ENCODE assay signal across 23 mouse cellular contexts in genomic region chr2:3108431-3108830, GRCm38 (mm10).
"Had no signal": no experiment of that assay in that cellular context is flagged by ENCODE, and none has a peak within 500 bp of the region (broad histone marks: within the 10 kb centered on the region; RNA-seq: fewer than 3 reads in every experiment).

No protein-coding gene starts in this region.

- H3K27me3 ChIP-seq: heart, embryonic 13.5 days; heart, embryonic 15.5 days; hindbrain, embryonic 13.5 days; hindbrain, embryonic 15.5 days; limb, embryonic 13.5 days; limb, embryonic 15.5 days; liver, embryonic 12.5 days had no signal

- H3K4me3 ChIP-seq: heart, embryonic 10.5 days; heart, embryonic 13.5 days; heart, embryonic 15.5 days; hindbrain, embryonic 13.5 days; hindbrain, embryonic 15.5 days; limb, embryonic 13.5 days; limb, embryonic 15.5 days; liver, embryonic 12.5 days had no signal

- ATAC-seq: forebrain, postnatal 0 days; hindbrain, postnatal 0 days; intestine, embryonic 16.5 days; liver, embryonic 12.5 days had no signal

- H3K9me3 ChIP-seq: heart, embryonic 10.5 days; heart, embryonic 13.5 days; heart, embryonic 15.5 days; hindbrain, embryonic 13.5 days; hindbrain, embryonic 15.5 days; limb, embryonic 13.5 days; limb, embryonic 15.5 days; liver, embryonic 12.5 days had no signal

- H3K9ac ChIP-seq: forebrain, postnatal 0 days; heart, embryonic 13.5 days; heart, embryonic 15.5 days; hindbrain, embryonic 13.5 days; hindbrain, embryonic 15.5 days; limb, embryonic 13.5 days; limb, embryonic 15.5 days; liver, embryonic 12.5 days; liver, embryonic 14.5 days had no signal

- H3K4me2 ChIP-seq: heart, embryonic 13.5 days; heart, embryonic 15.5 days; hindbrain, embryonic 13.5 days; hindbrain, embryonic 15.5 days; limb, embryonic 13.5 days; limb, embryonic 15.5 days; liver, embryonic 12.5 days had no signal

- DNase-seq: forebrain, postnatal 0 days; gastrocnemius, postnatal 10 days; gastrocnemius, postnatal 25 days; heart, postnatal 14 days; heart, postnatal 36 days; kidney, adult 11 months; kidney, adult 8-10 months; kidney, postnatal 10 days; kidney, postnatal 25 days; layer of hippocampus, adult 9-11 months; layer of hippocampus, postnatal 36 days; left cerebral cortex, postnatal 4 days had no signal

- H3K4me1 ChIP-seq: heart, embryonic 10.5 days; heart, embryonic 13.5 days; heart, embryonic 15.5 days; hindbrain, embryonic 13.5 days; hindbrain, embryonic 15.5 days; limb, embryonic 13.5 days; limb, embryonic 15.5 days; liver, embryonic 12.5 days had no signal

- H3K27ac ChIP-seq: heart, embryonic 10.5 days; heart, embryonic 13.5 days; heart, embryonic 15.5 days; hindbrain, embryonic 13.5 days; hindbrain, embryonic 15.5 days; hindbrain, postnatal 0 days; limb, embryonic 13.5 days; limb, embryonic 15.5 days; liver, embryonic 12.5 days; liver, embryonic 14.5 days had no signal

- H3K36me3 ChIP-seq: heart, embryonic 10.5 days; heart, embryonic 13.5 days; heart, embryonic 15.5 days; hindbrain, embryonic 13.5 days; hindbrain, embryonic 15.5 days; limb, embryonic 13.5 days; limb, embryonic 15.5 days; liver, embryonic 12.5 days had no signal
